In the genomic region with DNA sequence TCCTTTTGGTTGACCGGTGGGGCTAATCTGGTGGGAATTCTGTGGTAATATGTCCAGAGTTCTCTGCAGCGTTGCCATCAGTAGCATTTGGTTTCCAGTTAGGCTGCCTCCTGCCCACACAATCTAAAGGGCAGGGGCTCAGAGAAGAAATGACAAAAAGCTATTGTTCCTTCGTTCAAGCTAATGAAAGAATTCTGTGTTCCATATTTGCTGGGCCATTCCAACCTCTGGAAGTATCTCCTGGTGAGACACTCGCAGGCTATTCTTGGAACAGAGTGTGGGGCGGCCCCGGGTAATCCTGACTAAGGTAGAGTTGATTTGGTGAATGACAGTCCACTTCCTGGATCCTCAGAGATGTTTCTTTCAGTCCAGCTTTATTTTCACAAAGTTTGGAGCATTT, we compare ENCODE assay signal across 19 mouse cellular contexts.
"Had no signal": no experiment of that assay in that cellular context is flagged by ENCODE, and none has a peak within 500 bp of the region (broad histone marks: within the 10 kb centered on the region; RNA-seq: fewer than 3 reads in every experiment).

No protein-coding gene starts in this region.

- H3K27me3 ChIP-seq: midbrain, embryonic 12.5 days; neural tube, embryonic 13.5 days; neural tube, embryonic 15.5 days had no signal

- H3K27ac ChIP-seq: midbrain, embryonic 10.5 days; midbrain, embryonic 12.5 days; neural tube, embryonic 13.5 days; neural tube, embryonic 15.5 days had no signal

- ATAC-seq: midbrain, embryonic 16.5 days had no signal

- H3K4me3 ChIP-seq: midbrain, embryonic 10.5 days; midbrain, embryonic 12.5 days; myocyte; neural tube, embryonic 13.5 days; neural tube, embryonic 15.5 days had no signal

- DNase-seq: lung, adult 18-20 months; lung, embryonic 14.5 days; lung, postnatal 10 days; lung, postnatal 4 days; midbrain, embryonic 14.5 days; retina, postnatal 1 day; right cerebral cortex, adult 18-20 months; right cerebral cortex, postnatal 25 days; right cerebral cortex, postnatal 4 days; spleen, adult 18-20 months; thymus, adult 18-20 months; thymus, postnatal 14 days; thymus, postnatal 36 days had no signal
